Mouse (Mus musculus) thymus, adult 2 months (tissue): ENCODE measurements around the gene Iqcd.

Experiments used
- CTCF ChIP-seq: fragments of 200-500 bp; IDR thresholded peaks from 2 replicates; pipeline ENCODE4 v1.5.1; 2012; ENCODE audit warnings: mild to moderate bottlenecking, control low read depth, low read length, moderate library complexity, borderline replicate concordance; ENCODE audit not compliant: control insufficient read depth, poor library complexity, insufficient read depth; ENCODE audit errors: extremely low read depth
- POLR2A ChIP-seq: fragments of 200-500 bp; IDR thresholded peaks from 2 replicates; pipeline ENCODE4 v1.6.1; 2012; ENCODE audit warnings: mild to moderate bottlenecking, low read length, control low read depth, moderate library complexity; ENCODE audit not compliant: control insufficient read depth, poor library complexity, insufficient read depth; ENCODE audit errors: extremely low read depth

DNA sequence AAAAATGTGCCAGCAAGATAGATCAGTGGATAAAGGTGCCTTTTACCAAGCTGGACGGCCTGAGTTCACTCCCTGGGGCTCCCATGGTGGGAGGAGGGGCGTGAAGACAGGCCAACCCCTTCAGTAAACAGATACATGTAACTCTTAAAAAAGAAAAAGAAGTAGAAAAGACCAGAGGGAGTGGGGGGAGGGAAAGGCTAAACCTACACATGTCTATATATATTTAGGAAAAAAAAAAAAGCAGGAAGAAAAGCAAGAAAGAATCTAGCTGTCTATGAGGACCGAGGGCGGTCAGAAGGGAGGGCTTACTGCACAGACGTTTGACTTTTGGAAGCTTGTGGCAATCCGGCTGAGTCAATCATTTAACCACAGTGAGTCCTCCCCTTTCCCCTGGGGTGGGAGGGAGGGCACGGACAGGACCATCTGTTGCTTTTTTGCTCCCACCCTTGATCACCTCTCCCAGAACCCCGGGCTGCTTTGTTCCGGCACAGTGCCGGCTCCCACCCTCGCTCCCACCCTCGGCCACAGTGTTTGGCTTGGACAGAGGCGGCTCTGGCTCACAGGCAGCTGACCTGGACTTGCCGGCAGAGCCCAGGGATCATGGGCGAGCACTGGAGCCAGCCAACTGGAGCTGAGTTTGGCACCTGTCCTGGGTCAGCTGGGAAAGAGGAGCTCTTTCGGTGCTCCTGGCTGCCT lies 28.1 kb upstream of the Iqcd start:
- TF ChIP-seq POLR2A (no peak), CTCF (no peak)
